Mouse (Mus musculus) retina, postnatal 7 days (tissue): ENCODE results near the gene Tmem63a.
"Not testable (repeated sequence)": the region's sequence is repeated elsewhere in the genome, so short reads cannot be mapped to it uniquely, and the experiment has no call there.

ENCODE experiments used
- DNase-seq: peaks from one replicate; pipeline ENCODE4 v3.0.0-alpha.2; 2012; ENCODE audit warnings: low read depth, low spot score

Tmem63a gene

GRCm38 (mm10) chr1:180958797-180959196 lies 16.7 kb downstream of the Tmem63a start:
- DNase-seq, result no peak

- no peak for DNase-seq
Measured at GRCm38 (mm10) chr1:180965786-180966185, 23.6 kb downstream of the Tmem63a start.

GRCm38 (mm10) chr1:180966542-180966941 lies 24.4 kb downstream of the Tmem63a start:
- no peak for DNase-seq

- DNase-seq, result no peak
Measured at GRCm38 (mm10) chr1:180967261-180967660, 25.1 kb downstream of the Tmem63a start.

- DNase-seq, result no peak
Measured at GRCm38 (mm10) chr1:180972941-180973340, 30.8 kb downstream of the Tmem63a start.

- peak; percentile 49 for DNase-seq
Measured at GRCm38 (mm10) chr1:180974126-180974746, 32.1 kb downstream of the Tmem63a start.

- DNase-seq, result no peak
Measured at GRCm38 (mm10) chr1:180976110-180976679, 34.1 kb downstream of the Tmem63a start.

- DNase-seq, result no peak
Measured at GRCm38 (mm10) chr1:180979484-180980251, 37.5 kb downstream of the Tmem63a start.

- DNase-seq, result no peak
Measured at GRCm38 (mm10) chr1:180980464-180980863, 38.3 kb downstream of the Tmem63a start.

GRCm38 (mm10) chr1:180981298-180982046 lies 39.3 kb downstream of the Tmem63a start:
- not testable (repeated sequence) for DNase-seq

- DNase-seq, result no peak
Measured at GRCm38 (mm10) chr1:180986701-180987100, 44.6 kb downstream of the Tmem63a start.

- peak; percentile 59 for DNase-seq
Measured at GRCm38 (mm10) chr1:180987759-180988158, 45.6 kb downstream of the Tmem63a start.

GRCm38 (mm10) chr1:180990671-180991070 lies 48.5 kb downstream of the Tmem63a start:
- no peak for DNase-seq

GRCm38 (mm10) chr1:180992142-180992541 lies 50.0 kb downstream of the Tmem63a start:
- DNase-seq, result peak; percentile 41

GRCm38 (mm10) chr1:181000501-181001092 lies 58.5 kb downstream of the Tmem63a start:
- DNase-seq, result no peak

GRCm38 (mm10) chr1:181001217-181001616 lies 59.1 kb downstream of the Tmem63a start:
- no peak for DNase-seq

GRCm38 (mm10) chr1:181001621-181002020 lies 59.5 kb downstream of the Tmem63a start:
- no peak for DNase-seq

- DNase-seq, result no peak
Measured at GRCm38 (mm10) chr1:181003790-181004189, 61.6 kb downstream of the Tmem63a start.

- no peak for DNase-seq
Measured at GRCm38 (mm10) chr1:181005331-181005730, 63.2 kb downstream of the Tmem63a start.

- DNase-seq, result no peak
Measured at GRCm38 (mm10) chr1:181007831-181008230, 65.7 kb downstream of the Tmem63a start.

GRCm38 (mm10) chr1:181008266-181008665 lies 66.1 kb downstream of the Tmem63a start:
- no peak for DNase-seq
